Mouse (Mus musculus) cortical plate, adult 2 months (tissue): ENCODE results near the gene 2810459M11Rik.

Source experiments
- CTCF ChIP-seq: fragments of 200-500 bp; IDR thresholded peaks from 2 replicates; pipeline ENCODE4 v1.5.1; 2011; ENCODE audit warnings: mild to moderate bottlenecking, control low read depth, low read length; ENCODE audit not compliant: insufficient read depth; ENCODE audit errors: extremely low read depth
- POLR2A ChIP-seq: fragments of 200-500 bp; IDR thresholded peaks from 2 replicates; pipeline ENCODE4 v1.6.1; 2011; ENCODE audit warnings: mild to moderate bottlenecking, low read length, control low read depth; ENCODE audit not compliant: insufficient read depth; ENCODE audit errors: extremely low read depth

DNA sequence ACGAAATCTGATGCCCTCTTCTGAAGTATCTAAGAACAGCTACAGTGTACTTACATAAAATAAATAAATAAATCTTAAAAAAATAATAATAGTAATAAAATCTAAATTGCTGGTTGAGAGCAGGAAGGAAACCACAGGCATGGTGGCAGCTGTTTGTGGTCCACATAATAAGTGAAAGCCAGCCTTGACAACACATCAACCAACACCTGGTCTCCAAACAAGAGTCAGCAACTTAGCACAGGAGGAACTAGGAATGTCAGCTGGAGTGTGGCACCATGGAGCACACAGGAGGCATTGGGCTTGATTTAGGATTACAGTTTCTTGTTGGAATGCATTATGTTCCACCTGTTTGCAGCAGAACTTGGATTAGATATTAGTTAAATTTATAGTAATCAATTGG lies 59.4 kb downstream of the 2810459M11Rik start:
- TF ChIP-seq POLR2A = no peak
- TF ChIP-seq CTCF = no peak
